Mouse (Mus musculus) lung, adult 10 weeks (tissue): ENCODE data around the gene Srl. TPM values are rescaled to one million over a fixed set of nuclear protein-coding genes. Genes with fewer than 3 reads are reported as not detected.

Experiments
- polyA plus RNA-seq: library from polyadenylated mRNA; stranded (reverse); fragments of 350-450 nt; fragmentation: Illumina TruSeq; extraction: RNeasy Lipid Tissue Mini Kit (QIAGEN cat#74804); gene quantifications from one replicate; pipeline ENCODE4 v1.2.3, GENCODE M21; 2014; ENCODE audit warnings: low read depth, low replicate concordance; ENCODE audit not compliant: insufficient read depth

The Srl gene
- polyA plus RNA-seq = 5.4 TPM

GRCm38 (mm10) chr16:4541501-4542198, at the start of gene Srl:
Gene Srl (minus strand): TSS chr16:4541816.

GRCm38 (mm10) chr16:4559715-4560144, 18.1 kb upstream of the Srl start, which contains the start of gene Tfap4:
Gene Tfap4 (minus strand): TSS chr16:4559854.

Other genes starting within 250 kb of the Srl start
- 2.6 TPM for gene Adcy9, start 121.3 kb downstream of the Srl start, polyA plus RNA-seq
- 3.5 TPM for gene Tfap4, start 18.0 kb upstream of the Srl start, polyA plus RNA-seq
- 16.7 TPM for gene Glis2, start 52.9 kb upstream of the Srl start, polyA plus RNA-seq
- 57.6 TPM for gene Pam16, start 83.2 kb upstream of the Srl start, polyA plus RNA-seq
- 19.4 TPM for gene Vasn, start 98.1 kb upstream of the Srl start, polyA plus RNA-seq
- 25.0 TPM for gene Dnaja3, start 98.2 kb upstream of the Srl start, polyA plus RNA-seq
- gene Coro7, start 138.0 kb upstream of the Srl start, polyA plus RNA-seq = 11.4 TPM
- 2.9 TPM for gene Nmral1, start 177.5 kb upstream of the Srl start, polyA plus RNA-seq
- gene Hmox2, start 184.5 kb upstream of the Srl start, polyA plus RNA-seq = 65.9 TPM
- gene Cdip1, start 248.5 kb upstream of the Srl start, polyA plus RNA-seq = 24.1 TPM